Mouse (Mus musculus) CH12.LX (cell line): ENCODE measurements at regions not wholly inside any gene's neighbourhood (a gene's known extent, or its start where the extent isn't known, plus 50 kb on each side); places are given as distances from the start of the nearest gene placed in this dataset.

ENCODE experiments used
- DNase-seq: peaks from one replicate; pipeline ENCODE4 v3.0.0-alpha.2; 2013; ENCODE audit errors: extremely low read depth
- H3K27ac ChIP-seq: 2 replicates; pipeline ENCODE4 v1.5.1; 2012; ENCODE audit warnings: low read depth, mild to moderate bottlenecking, control low read depth, moderate library complexity; ENCODE audit not compliant: insufficient read depth
- H3K27me3 ChIP-seq: replicated peaks from 2 replicates; pipeline ENCODE3; 2012; ENCODE audit warnings: inconsistent platforms
- H3K36me3 ChIP-seq, 2 experiments: replicated peaks in 1 of 2; 2 replicates each; pipeline versions ENCODE3 to v1.6.1; 2012; ENCODE audit warnings: inconsistent platforms in 1 of 2, low read length in 1 of 2, mild to moderate bottlenecking in 1 of 2, mixed read lengths in 1 of 2, moderate library complexity in 1 of 2; ENCODE audit not compliant: control insufficient read depth in 1 of 2, insufficient read depth in 1 of 2
- H3K4me1 ChIP-seq, 2 experiments: 2 replicates each; pipeline ENCODE4 v1.6.1; 2012; ENCODE audit warnings: inconsistent platforms in 1 of 2, moderate library complexity in 1 of 2; ENCODE audit not compliant: insufficient read depth in 2 of 2, control insufficient read depth in 1 of 2
- H3K4me2 ChIP-seq: 2 replicates; pipeline ENCODE4 v1.6.1; 2012; ENCODE audit warnings: low read depth, mild to moderate bottlenecking, control low read depth; ENCODE audit not compliant: poor library complexity, insufficient read depth, severe bottlenecking
- H3K4me3 ChIP-seq, 3 experiments: fragments of 150-350 bp in 1 of 3; sonication (generic) in 1 of 3; replicated peaks in 1 of 3; 2 replicates each; pipeline versions ENCODE3 to v1.5.1; 2011 to 2012; ENCODE audit warnings: low read depth in 2 of 3, low read length in 2 of 3, mild to moderate bottlenecking in 2 of 3, moderate library complexity in 2 of 3, control low read depth in 1 of 3, improper control_type of control experiment in 1 of 3, inconsistent platforms in 1 of 3, mixed read lengths in 1 of 3; ENCODE audit not compliant: poor library complexity in 1 of 3
- H3K79me2 ChIP-seq: replicated peaks from 2 replicates; pipeline ENCODE4 v1.6.1; 2012; ENCODE audit warnings: mild to moderate bottlenecking, moderate library complexity; ENCODE audit not compliant: control insufficient read depth, poor library complexity, insufficient read depth, severe bottlenecking; ENCODE audit errors: extremely low read depth
- H3K9ac ChIP-seq: 2 replicates; pipeline ENCODE4 v1.6.1; 2012; ENCODE audit warnings: low read depth, mild to moderate bottlenecking, control low read depth, moderate library complexity; ENCODE audit not compliant: insufficient read depth
- H3K9me3 ChIP-seq: replicated peaks from 2 replicates; pipeline ENCODE3; 2012; ENCODE audit warnings: low read length, inconsistent platforms, mixed read lengths
- BHLHE40 ChIP-seq: IDR thresholded peaks from 2 replicates; pipeline ENCODE4 v1.6.1; 2011; ENCODE audit warnings: mild to moderate bottlenecking, low read depth, low read length, improper control_type of control experiment
- CTCF ChIP-seq, 2 experiments: IDR thresholded peaks in 1 of 2; conservative IDR thresholded peaks in 1 of 2; 2 replicates each; pipeline ENCODE4 v1.5.1; 2011 to 2012; ENCODE audit warnings: low read depth in 2 of 2, low read length in 2 of 2, improper control_type of control experiment in 1 of 2, inconsistent platforms in 1 of 2, mild to moderate bottlenecking in 1 of 2, moderate library complexity in 1 of 2
- ELF1 ChIP-seq: IDR thresholded peaks from 2 replicates; pipeline ENCODE4 v1.6.1; 2014; ENCODE audit warnings: low read depth, mild to moderate bottlenecking, inconsistent platforms, low read length, improper control_type of control experiment
- EP300 ChIP-seq: IDR thresholded peaks from 2 replicates; pipeline ENCODE4 v1.6.1; 2011; ENCODE audit warnings: low read length, improper control_type of control experiment
- ETS1 ChIP-seq: conservative IDR thresholded peaks from 2 replicates; pipeline ENCODE4 v1.6.1; 2012; ENCODE audit warnings: low read depth, mild to moderate bottlenecking, inconsistent platforms, low read length, improper control_type of control experiment, moderate library complexity
- HCFC1 ChIP-seq: IDR thresholded peaks from 2 replicates; pipeline ENCODE4 v1.6.1; 2012; ENCODE audit warnings: low read depth, mild to moderate bottlenecking, inconsistent platforms, low read length, improper control_type of control experiment
- IRF4 ChIP-seq: IDR thresholded peaks from 2 replicates; pipeline ENCODE4 v1.6.1; 2014; ENCODE audit warnings: low read depth, mild to moderate bottlenecking, inconsistent platforms, low read length, improper control_type of control experiment
- JUN ChIP-seq: IDR thresholded peaks from 2 replicates; pipeline ENCODE4 v1.6.1; 2011; ENCODE audit warnings: low read depth, mild to moderate bottlenecking, low read length, improper control_type of control experiment, moderate library complexity; ENCODE audit not compliant: insufficient read depth
- JUND ChIP-seq: conservative IDR thresholded peaks from 2 replicates; pipeline ENCODE4 v1.6.1; 2011; ENCODE audit warnings: low read depth, low read length, improper control_type of control experiment
- KAT2A ChIP-seq: IDR thresholded peaks from 2 replicates; pipeline ENCODE4 v1.6.1; 2012; ENCODE audit warnings: low read length, improper control_type of control experiment, inconsistent platforms; ENCODE audit not compliant: insufficient replicate concordance
- MAFK ChIP-seq: IDR thresholded peaks from 2 replicates; pipeline ENCODE4 v1.6.1; 2011; ENCODE audit warnings: low read length, improper control_type of control experiment; ENCODE audit not compliant: insufficient replicate concordance
- MAX ChIP-seq: IDR thresholded peaks from 2 replicates; pipeline ENCODE4 v1.6.1; 2011; ENCODE audit warnings: low read length, improper control_type of control experiment
- MYC ChIP-seq: IDR thresholded peaks from 2 replicates; pipeline ENCODE4 v1.6.1; 2011; ENCODE audit warnings: low read depth, mild to moderate bottlenecking, improper control_type of control experiment, low read length
- POLR2A ChIP-seq: IDR thresholded peaks from 2 replicates; pipeline ENCODE4 v1.6.1; 2011; ENCODE audit warnings: low read depth, mild to moderate bottlenecking, improper control_type of control experiment, low read length
- RCOR1 ChIP-seq: conservative IDR thresholded peaks from 2 replicates; pipeline ENCODE4 v1.6.1; 2012; ENCODE audit warnings: low read depth, mild to moderate bottlenecking, inconsistent platforms, low read length, improper control_type of control experiment
- SIN3A ChIP-seq: IDR thresholded peaks from 2 replicates; pipeline ENCODE4 v1.6.1; 2012; ENCODE audit warnings: low read length, improper control_type of control experiment, inconsistent platforms
- TCF12 ChIP-seq: IDR thresholded peaks from 2 replicates; pipeline ENCODE4 v1.6.1; 2014; ENCODE audit warnings: low read depth, mild to moderate bottlenecking, inconsistent platforms, low read length, improper control_type of control experiment
- UBTF ChIP-seq: IDR thresholded peaks from 2 replicates; pipeline ENCODE4 v1.6.1; 2012; ENCODE audit warnings: low read depth, mild to moderate bottlenecking, inconsistent platforms, low read length, improper control_type of control experiment, moderate library complexity
- USF1 ChIP-seq: IDR thresholded peaks from 2 replicates; pipeline ENCODE4 v1.6.1; 2014; ENCODE audit warnings: low read depth, mild to moderate bottlenecking, inconsistent platforms, low read length, improper control_type of control experiment
- USF2 ChIP-seq: conservative IDR thresholded peaks from 2 replicates; pipeline ENCODE4 v1.6.1; 2011; ENCODE audit warnings: low read depth, low read length, improper control_type of control experiment
- ZC3H11A ChIP-seq: IDR thresholded peaks from 2 replicates; pipeline ENCODE4 v1.6.1; 2012; ENCODE audit warnings: low read depth, mild to moderate bottlenecking, inconsistent platforms, low read length, improper control_type of control experiment
- ZMIZ1 ChIP-seq: IDR thresholded peaks from 2 replicates; pipeline ENCODE4 v1.6.1; 2012; ENCODE audit warnings: low read depth, mild to moderate bottlenecking, inconsistent platforms, low read length, improper control_type of control experiment
- ZNF384 ChIP-seq: IDR thresholded peaks from 2 replicates; pipeline ENCODE4 v1.6.1; 2012; ENCODE audit warnings: low read depth, low read length, improper control_type of control experiment, inconsistent platforms
- dilution Hi-C: fragments of 300-500 bp; cut with MboI; formaldehyde crosslinking; loops from 2 replicates; pipeline ENCODE4 v1.14.3; 2020; ENCODE audit warnings: low sequenced_read_pairs; ENCODE audit not compliant: extremely low pct_unique_long_range_greater_than_20kb, extremely low pct_ligation_motif_present
- in situ Hi-C: fragments of 300-500 bp; cut with MboI; formaldehyde crosslinking; loops from 3 replicates; pipeline ENCODE4 v1.14.3; 2019; ENCODE audit warnings: low sequenced_read_pairs, low pct_ligation_motif_present, low pct_unique_long_range_greater_than_20kb, mixed read lengths

DNA sequence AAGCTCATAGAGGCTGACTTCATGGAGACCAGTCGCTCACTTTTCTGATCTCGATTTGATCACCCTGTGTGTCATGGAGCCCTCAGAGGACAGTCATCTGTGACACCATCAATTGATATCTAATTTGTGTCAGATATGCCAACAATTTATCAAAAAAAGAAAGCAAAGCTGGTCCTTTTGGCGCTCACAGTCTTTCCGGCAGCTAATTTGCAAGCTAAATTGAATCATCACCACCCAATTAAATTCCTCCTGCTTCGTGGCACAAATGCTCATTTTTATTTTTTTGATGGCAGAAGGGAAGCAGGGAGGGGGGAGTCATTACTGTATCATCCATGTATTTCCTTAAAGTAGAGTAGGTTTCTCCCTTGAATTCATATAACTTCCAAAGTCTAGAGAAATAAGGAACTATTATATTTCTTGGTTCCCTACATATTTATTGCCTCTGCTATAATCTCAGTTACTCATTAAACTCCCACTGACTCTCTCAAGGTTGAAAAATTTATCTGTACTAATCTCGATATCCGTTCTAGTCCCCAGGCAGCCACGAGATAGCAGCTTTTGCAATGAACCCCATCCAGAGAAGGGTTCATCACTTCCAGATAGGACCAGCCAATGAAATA lies 325.8 kb downstream of the Gpam start:
- no peaks in the 10 kb centered on the region for H3K4me1 ChIP-seq
- no peak overlapping the region for H3K9ac ChIP-seq
- H3K9me3 ChIP-seq: no peaks in the 10 kb centered on the region
- no peak overlapping the region for H3K4me2 ChIP-seq
- in situ Hi-C loops: no loop called here
- no peak overlapping the region for H3K4me3 ChIP-seq
- no peaks in the 10 kb centered on the region for H3K79me2 ChIP-seq
- H3K27ac ChIP-seq: no peak overlapping the region
- no peaks in the 10 kb centered on the region for H3K36me3 ChIP-seq
- no peaks in the 10 kb centered on the region for H3K27me3 ChIP-seq
- no peak for DNase-seq
- dilution Hi-C loops: no loop called here
- TF ChIP-seq MYC: no peak
- no peak for TF ChIP-seq ETS1
- TF ChIP-seq EP300: no peak
- TF ChIP-seq CTCF (conservative IDR thresholded peaks at IDR 0.05 in 1 of 2, IDR thresholded peaks at IDR 0.05 in 1 of 2; ENCODE audit: low read depth in 2 of 2, low read length in 2 of 2): no peak
- TF ChIP-seq JUND: no peak
- no peak for TF ChIP-seq USF1
- no peak for TF ChIP-seq MAX
- TF ChIP-seq UBTF: no peak
- no peak for TF ChIP-seq MAFK
- no peak for TF ChIP-seq IRF4
- TF ChIP-seq JUN: no peak
- no peak for TF ChIP-seq POLR2A
- TF ChIP-seq HCFC1: no peak
- no peak for TF ChIP-seq ZNF384
- TF ChIP-seq RCOR1: no peak
- no peak for TF ChIP-seq KAT2A
- TF ChIP-seq USF2: no peak
- TF ChIP-seq BHLHE40: no peak

DNA sequence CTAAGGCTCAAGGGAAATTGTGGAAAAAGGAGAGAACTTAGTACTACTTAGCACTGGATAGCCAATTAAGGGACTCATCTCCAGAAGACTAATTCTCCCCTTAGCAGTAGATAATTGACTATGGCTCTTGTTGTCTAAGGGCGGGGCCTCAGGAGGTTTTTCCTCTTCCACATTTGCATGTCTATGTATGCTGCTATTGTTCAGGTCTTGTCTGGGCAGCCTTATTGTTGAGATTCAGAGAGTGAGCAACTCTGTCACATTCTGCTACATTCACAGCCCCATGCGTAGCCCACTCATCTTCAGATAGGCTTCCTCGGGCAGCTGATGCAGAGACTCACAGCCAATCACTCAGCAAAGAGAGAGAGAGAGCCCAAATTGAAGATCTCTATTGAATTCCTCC lies 339.9 kb downstream of the Gpam start:
- in situ Hi-C loops: no loop called here
- Histone ChIP-seq H3K27me3 (no peaks in the 10 kb centered on the region), H3K27ac (no peak overlapping the region), H3K36me3 (no peaks in the 10 kb centered on the region), H3K9me3 (no peaks in the 10 kb centered on the region), H3K79me2 (no peaks in the 10 kb centered on the region), H3K4me2 (no peak overlapping the region), H3K9ac (no peak overlapping the region), H3K4me1 (no peaks in the 10 kb centered on the region), H3K4me3 (no peak overlapping the region)
- TF ChIP-seq SIN3A: no peak
- TF ChIP-seq ELF1: no peak
- TF ChIP-seq ZC3H11A: no peak
- no peak for TF ChIP-seq ZMIZ1
- no peak for TF ChIP-seq KAT2A
- no peak for TF ChIP-seq TCF12
- dilution Hi-C loops: no loop called here
- DNase-seq: no peak
